Mouse (Mus musculus) kidney, postnatal 4 days (tissue): ENCODE measurements around the gene Zfp592.
"Not testable (repeated sequence)": the region's sequence is repeated elsewhere in the genome, so short reads cannot be mapped to it uniquely, and the experiment has no call there.

Experiments used
- DNase-seq, 2 experiments: peaks; one replicate each; pipeline ENCODE4 v3.0.0; 2021; ENCODE audit warnings: mixed read lengths in 2 of 2

The Zfp592 gene

DNA sequence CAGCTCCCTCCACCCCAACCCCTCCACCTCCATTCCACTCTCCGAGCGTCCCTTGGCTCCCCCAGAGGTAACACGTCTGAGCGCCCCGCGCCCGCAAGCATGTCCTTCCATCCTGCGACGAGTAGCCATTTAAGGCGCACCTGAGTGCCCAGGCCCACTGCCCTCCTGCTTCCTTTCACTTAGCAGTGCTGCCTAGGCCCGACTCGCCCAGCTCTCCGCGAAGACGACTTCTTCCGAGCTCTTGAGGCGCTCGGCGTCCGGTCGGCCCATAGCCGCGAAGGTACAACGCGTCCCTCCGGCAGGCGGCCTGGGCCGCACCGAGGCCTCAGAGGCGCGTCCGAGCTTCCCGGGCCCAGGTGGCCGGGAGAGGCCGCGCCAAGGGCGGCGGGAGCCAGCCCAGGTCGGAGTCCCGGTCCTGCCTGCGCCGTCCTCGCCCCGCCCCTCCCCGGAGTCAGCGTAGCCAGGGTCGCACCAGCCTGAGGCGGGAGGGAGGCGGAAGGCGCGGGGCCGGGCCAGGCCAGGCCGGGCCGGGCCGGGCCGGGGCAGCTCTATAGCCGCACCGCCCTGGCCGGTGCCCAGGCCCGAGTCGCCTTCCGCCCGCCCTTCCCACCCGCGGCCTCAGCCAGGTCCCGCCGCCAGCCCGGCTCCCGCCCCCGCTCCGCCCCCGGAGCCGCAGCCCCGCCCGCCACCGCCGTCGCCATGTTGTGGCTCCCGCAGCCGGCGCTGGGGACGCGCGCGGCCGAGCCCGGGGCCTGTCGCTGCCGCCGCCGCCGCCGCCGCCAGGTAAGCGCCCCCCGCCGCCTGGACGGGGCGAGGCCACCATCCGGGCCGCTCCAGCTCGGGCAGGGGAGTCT, at the start of gene Zfp592:
Gene Zfp592, plus strand, starts transcription at position 702 of the 854 bp plus-strand sequence.
- DNase-seq, result peak; percentile 89 to 94

DNA sequence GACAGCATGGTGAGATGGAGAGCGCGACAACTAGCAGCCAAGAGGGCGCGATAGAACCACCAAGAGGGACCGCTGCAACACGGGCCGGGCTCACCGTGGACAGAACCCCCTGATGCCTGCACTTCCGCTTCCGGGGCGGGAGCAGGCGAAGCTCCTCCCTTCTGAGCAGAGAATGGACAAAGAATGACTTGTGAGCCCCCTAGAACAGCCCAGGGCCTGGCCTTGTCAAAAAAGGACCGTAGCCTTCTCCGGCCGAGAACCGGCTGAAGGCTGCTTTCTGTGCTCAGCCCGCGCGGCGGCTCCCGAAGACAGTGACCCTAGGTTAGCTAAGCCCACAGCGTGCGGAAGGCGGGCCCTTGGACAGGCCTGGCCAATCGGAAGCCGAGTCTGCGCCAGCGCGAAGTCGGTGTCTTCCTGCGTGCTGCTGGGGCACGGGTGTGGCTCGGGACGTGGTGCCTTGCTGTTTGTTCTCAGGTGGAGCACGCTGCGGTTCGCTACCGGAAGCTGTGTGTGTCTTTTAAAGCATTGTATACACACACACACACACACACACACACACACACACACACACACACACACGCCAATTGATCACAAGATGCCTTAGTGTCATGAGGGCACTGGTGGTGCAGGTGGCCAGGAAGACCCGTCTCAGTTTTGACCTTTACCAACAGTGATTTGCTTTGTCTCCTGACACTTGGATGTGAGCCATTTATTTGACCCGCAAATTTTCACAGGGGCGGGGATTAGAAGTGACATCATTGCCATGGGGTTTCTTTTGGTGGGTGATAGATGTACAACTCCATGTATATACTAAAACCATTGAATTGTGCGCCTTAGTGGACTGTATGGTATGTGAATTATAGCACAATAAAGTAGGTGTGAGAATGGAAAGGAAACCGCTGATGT, 45.8 kb upstream of the Zfp592 start, which contains the start of gene Sec11a:
Gene Sec11a, minus strand, starts transcription at position 336 of the 906 bp plus-strand sequence.
- peak; percentile 94 to 96 for DNase-seq

DNA sequence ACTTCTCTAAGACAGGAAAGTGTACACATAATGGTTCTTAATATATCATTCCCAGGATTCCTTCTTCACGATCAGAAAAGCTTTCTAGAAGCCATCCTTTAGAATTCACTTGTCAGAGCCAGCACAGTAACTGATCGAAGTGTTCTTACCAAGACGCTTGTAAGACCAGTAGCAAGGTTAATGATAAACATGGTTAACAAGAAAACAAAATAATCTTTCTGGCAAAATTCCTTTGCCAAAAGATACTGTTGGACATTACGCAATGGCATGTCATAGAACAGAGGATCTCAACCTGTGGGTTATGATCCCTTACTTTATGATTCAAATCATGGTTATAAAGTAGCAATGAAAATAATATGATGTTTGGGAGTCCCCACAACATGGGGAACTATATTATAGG, 42.0 kb upstream of the Zfp592 start:
- no peak for DNase-seq

- DNase-seq, result no peak
Measured at GRCm38 (mm10) chr7:80952140-80952539, 41.3 kb upstream of the Zfp592 start.

DNA sequence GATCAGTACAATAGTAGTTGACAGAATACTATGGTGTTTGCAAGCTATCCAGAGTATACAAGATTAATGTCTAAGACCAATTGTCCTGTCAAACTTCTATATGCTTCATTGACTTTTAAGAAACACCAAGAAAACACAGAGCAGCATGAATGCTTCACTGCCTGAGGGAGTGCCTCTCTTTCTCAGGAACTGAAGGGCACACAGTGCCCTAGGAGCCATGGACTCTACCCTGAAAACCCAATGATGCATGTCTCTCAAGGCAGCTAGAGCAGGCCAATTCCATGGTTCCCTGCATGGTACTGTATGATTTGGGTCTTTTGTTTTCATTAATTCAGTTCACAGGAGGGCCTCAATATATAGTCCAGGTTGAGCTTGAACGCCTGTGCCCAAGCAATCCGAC, 39.2 kb upstream of the Zfp592 start:
- DNase-seq, result peak in 1 of 2 experiments; percentile 9

GRCm38 (mm10) chr7:80956891-80957290, 36.6 kb upstream of the Zfp592 start:
- DNase-seq, result no peak

DNA sequence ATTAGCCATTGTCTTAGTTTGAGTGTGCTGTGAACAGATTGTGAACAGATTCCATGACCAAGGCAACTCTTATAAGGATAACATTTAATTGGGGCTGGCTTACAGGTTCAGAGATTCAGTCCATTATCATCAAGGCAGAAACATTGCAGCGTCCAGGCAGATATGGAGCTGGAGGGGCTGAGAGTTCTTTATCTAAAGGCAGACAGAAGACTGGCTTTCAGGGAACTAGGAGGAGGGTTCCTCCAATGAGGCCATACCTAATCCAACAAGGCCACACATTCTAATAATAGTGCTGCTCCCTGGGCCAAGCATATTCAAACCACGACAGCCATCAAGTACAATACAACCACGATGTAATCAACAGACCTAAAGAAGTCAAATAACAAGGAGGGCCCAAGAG, 34.5 kb upstream of the Zfp592 start:
- DNase-seq, result no peak

DNA sequence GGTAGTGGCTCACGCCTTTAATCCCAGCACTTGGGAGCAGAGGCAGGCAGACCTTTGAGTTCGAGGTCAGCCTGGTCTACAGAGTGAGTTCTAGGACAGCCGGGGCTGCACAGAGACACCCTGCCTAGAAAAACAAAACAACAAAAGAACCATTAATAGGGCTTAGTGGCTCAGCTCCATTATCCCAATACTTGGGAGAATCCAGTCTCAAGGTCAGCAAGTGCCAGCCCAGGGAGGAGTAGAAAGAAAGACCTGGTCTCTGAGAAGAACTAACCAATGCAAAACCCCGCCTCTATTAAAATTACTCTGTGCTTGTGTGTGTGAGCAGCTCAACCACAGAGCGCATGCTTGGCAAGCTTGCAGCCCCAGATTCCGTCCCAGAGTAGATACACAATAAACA, 30.7 kb upstream of the Zfp592 start:
- no peak for DNase-seq

DNA sequence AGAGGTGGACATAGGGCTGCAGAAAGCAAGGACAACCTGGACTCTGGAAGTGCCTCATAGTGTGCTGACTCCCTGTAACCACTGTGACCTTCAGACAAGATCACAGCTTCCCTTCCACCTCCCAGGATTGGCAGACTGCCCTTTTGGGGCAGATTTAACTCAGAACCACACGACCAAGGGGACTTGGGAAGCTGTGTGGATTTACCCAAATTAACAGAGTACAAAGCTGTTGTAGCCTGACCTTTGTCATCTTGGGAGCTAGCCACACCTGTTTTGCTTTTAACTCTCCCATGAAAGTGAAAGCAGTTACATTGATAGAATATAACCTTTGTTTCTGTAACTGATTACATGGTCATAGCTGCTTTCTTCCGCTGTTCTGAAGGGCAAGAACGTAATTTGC, 22.6 kb upstream of the Zfp592 start:
- DNase-seq, result peak in 1 of 2 experiments; percentile 20

DNA sequence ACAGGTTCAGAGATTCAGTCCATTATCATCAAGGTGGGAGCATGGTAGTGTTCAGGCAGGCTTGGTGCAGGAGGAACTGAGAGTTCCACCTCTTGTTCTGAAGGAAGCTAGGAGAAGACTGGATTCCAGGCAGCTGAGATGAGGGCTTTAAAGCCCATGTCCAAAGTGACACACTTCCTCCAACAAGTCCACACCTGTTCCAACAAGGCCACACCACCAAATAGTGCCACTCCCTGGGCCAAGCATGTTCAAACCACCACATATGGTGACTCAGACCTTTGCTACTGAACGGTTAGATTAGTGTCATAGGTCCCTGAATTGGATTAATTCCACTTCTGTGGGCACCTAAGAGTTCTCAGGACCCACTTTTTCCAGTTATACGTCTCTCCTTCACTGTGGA, 22.1 kb upstream of the Zfp592 start:
- DNase-seq, result no peak

DNA sequence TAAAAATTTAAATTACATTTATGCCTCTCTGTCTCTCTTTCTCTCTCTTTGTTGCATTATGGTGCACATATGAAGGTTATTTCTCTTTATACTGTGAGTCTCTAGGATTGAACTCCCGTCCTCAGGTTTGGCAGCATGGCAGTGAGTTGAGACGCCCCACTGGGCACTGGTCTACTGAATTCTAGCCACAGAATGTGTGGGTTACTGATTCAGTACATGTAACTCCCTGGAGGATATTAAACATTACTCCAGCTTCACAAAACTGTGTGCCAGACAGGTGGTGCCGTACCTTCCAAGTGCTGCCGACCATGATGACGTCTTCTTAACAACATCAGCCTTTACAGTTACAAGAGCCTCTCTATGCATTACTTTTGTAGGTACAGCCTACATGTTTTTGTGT, 21.4 kb upstream of the Zfp592 start:
- no peak for DNase-seq

- not testable (repeated sequence) for DNase-seq
Measured at GRCm38 (mm10) chr7:80972920-80973637, 20.4 kb upstream of the Zfp592 start.

DNA sequence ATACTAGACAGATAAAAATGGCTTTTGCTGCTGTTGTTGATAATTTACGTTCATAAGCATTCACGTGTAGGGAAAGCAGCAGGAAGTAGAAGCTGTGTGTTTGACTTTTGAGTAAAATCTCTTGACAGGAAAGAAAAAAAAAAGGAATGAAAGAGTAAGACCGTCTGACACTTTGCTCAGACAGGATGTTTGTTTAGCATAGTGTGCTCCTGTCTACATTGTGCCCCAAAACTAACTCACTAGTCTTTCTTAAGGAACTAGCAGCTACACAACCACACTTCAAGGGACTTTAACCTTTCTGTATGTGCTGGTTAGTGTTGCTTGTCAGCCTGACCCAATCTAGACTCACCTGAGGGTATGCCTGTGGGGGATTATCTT, 19.9 kb upstream of the Zfp592 start:
- not testable (repeated sequence) for DNase-seq

DNA sequence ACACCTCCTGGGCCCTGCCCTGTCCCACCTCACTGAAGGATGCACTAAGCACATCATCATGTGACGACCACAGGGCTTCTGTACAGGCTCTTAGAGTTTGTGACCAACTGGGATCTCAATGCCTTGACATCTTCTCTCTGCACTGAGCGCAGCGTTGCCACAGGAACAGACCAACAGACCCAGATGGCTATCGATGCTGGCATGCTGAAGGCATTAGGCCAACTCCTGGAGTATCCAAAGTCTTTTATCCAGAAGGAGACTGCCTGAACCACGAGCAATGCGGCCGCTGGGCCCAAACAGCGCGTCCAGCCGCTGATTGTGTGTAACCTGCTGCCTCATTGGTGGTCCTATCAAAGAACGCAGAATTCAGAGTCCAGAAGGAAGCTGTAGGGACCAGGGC, 12.9 kb upstream of the Zfp592 start:
- no peak for DNase-seq

DNA sequence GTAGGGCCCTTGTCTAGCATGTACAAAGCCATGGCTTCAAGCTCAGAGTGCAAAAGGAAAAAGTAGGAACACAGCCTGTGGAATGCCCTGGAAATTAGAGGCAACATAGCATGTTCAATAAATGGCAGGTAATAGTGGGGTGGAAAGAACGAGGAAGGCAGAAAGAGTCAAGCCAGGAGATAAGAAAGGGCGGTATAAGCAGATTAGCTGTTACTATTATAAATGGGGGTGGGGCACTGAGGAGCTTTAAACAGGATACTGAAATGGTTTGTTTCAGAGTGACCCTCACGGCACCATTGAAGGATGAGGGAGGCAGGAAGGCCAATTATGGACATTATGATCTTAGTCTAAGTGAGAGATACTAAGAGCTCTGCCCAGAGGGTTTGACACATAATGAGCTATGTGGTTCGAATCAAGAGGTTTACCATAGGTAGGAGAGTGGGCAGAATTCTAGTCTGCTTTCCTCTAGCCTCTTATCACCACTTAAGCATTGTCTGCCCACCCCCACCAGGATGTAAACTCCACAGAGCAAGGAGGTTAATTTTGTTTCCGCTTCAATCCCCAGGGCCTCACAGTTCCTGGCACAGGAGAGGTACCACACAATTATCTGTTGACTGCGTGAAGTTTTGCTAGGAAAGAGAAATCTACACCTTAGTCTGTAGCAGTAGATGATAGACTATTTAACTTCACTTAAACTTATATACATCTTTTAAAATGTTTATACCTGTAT, 6.9 kb upstream of the Zfp592 start:
- peak in 1 of 2 experiments; percentile 25 for DNase-seq

DNA sequence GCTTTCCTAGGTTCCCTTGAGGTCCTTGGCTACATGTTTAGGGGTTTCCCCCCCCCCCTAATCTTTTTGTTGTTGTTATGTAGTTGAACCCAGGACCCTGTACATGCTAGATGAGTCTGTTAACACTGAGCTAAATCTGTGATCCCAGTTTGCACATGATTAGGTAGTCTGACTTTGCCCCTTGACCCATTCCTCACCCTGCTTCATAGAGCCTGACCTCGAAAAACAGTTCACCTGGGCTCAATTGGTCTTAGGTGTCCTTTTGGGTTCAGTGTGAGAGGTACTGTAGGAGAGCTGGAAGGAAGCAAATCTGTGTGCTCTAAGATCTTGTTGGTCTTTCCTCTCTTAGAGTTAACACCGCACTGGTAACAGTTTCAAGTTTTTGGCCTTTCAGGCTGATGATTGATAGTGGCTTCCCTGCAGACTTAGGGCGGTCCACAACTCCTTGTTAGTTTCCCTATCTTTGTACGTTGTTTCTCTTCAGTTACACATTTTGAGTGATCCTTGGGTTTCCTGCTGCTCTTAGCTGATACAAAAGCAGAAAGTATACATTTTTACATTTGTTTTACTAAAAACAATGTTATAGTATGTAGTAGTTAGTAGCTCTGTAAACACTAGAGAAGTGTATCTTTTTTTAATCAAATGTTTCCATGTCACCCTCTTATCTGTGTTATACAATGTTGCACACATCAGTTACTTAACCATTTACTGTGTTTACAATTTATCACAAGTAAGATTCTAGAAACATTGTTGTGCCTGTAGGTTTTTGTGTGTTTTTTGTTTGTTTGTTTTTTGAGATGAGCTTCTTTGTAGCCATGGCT, 5.5 kb upstream of the Zfp592 start:
- no peak for DNase-seq

- no peak for DNase-seq
Measured at GRCm38 (mm10) chr7:80990276-80990675, 3.2 kb upstream of the Zfp592 start.

GRCm38 (mm10) chr7:80991589-80991988, 1.9 kb upstream of the Zfp592 start:
- no peak for DNase-seq

DNA sequence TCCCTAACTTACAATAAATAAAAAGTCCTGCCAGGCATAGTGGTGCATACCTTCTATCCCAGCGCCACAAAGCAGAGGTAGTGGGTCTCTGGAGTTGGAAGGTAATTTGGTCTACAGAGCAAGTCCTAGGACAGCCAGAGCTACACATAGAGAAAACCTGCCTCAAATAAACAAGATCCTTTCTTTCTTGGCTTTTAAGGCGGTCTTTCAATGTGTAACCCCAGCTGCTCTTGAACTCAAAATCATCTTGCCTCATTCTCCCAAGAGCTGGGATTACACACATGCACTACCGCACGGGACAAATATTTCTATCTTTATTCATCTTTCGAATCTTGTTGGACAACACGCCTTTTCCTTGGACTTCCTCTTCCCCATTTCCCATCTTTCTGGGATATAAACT, 1.4 kb upstream of the Zfp592 start:
- DNase-seq, result no peak

GRCm38 (mm10) chr7:80992631-80992979, 876 bp upstream of the Zfp592 start:
- peak in 1 of 2 experiments; percentile 69 for DNase-seq
